ENCODE assay signal across 8 mouse cellular contexts in genomic region chr10:69964611-69965010, GRCm38 (mm10).
DNase-seq lines count a peak whose midpoint lies in the region; ATAC-seq and TF ChIP-seq lines count a peak whose summit lies in the region.

No protein-coding gene starts in this region.

- no peak for TF ChIP-seq EP300 in lung, postnatal 0 days (IDR thresholded peaks at IDR 0.05)

- DNase-seq in cerebellum, adult 9-10 months = peak; percentile 68
- no peak for DNase-seq in cerebellum, adult 11-12 months
- DNase-seq in left cerebral cortex, adult 2 months (ENCODE audit: extremely low spot score in 1 of 2, low spot score in 2 of 2) = peak in 1 of 2 experiments; percentile 51
- DNase-seq in left cerebral cortex, postnatal 4 days = no peak
- no peak for DNase-seq in Patski (ENCODE audit: low read depth, low spot score)
- peak; percentile 65 for DNase-seq in embryonic facial prominence, embryonic 14.5 days (ENCODE audit: low spot score)
- peak; percentile 75 for DNase-seq in lung, postnatal 0 days (ENCODE audit: low spot score)
- no peak for DNase-seq in urinary bladder, adult 2 months (ENCODE audit: low spot score)

- no peaks in the 10 kb centered on the region for H3K9me3 ChIP-seq in embryonic facial prominence, embryonic 14.5 days (ENCODE audit: control insufficient read depth, low read length)
- H3K9me3 ChIP-seq in lung, postnatal 0 days (ENCODE audit: low read length) = no peaks in the 10 kb centered on the region

- WGBS in embryonic facial prominence, embryonic 14.5 days = 5% methylated on average over 5 of the region's 5 CpGs
- WGBS in lung, postnatal 0 days = 5% methylated on average over 5 of the region's 5 CpGs

- no peak overlapping the region; the same call in 1 of the 2 replicates for H3K4me2 ChIP-seq in embryonic facial prominence, embryonic 14.5 days (ENCODE audit: low read depth, low read length)
- no peak overlapping the region for H3K4me2 ChIP-seq in lung, postnatal 0 days (replicated peaks; ENCODE audit: low read depth, low read length)

- H3K4me1 ChIP-seq in embryonic facial prominence, embryonic 14.5 days (ENCODE audit: control insufficient read depth, insufficient read depth, low read length) = no peaks in the 10 kb centered on the region
- H3K4me1 ChIP-seq in lung, postnatal 0 days (ENCODE audit: insufficient read depth, low read depth, low read length) = no peaks in the 10 kb centered on the region

- POLR2A ChIA-PET in Patski (lab: Charles Lee) = interaction anchor here (1.1 kb wide), 1 partner anchor 94 kb away, joined by 3 read pairs; no protein-coding TSS in a partner anchor

- H3K4me3 ChIP-seq in left cerebral cortex, adult 2 months = no peak overlapping the region
- no peak overlapping the region for H3K4me3 ChIP-seq in embryonic facial prominence, embryonic 14.5 days (ENCODE audit: low read depth, low read length)
- H3K4me3 ChIP-seq in lung, postnatal 0 days (ENCODE audit: low read depth, low read length) = no peak overlapping the region

- intact Hi-C loops in left cerebral cortex, adult 2 months (cut with DNase I) = loop anchor here (1.0 to 5.0 kb wide), 4 partner anchors 62 to 512 kb away; no protein-coding TSS in a partner anchor
- intact Hi-C loops in left cerebral cortex, postnatal 4 days (cut with DNase I) = loop anchor here (5.0 to 10.0 kb wide), 2 partner anchors 92 to 520 kb away; no protein-coding TSS in a partner anchor

- H3K36me3 ChIP-seq in embryonic facial prominence, embryonic 14.5 days (ENCODE audit: control insufficient read depth, insufficient read depth, low read length) = 0 out of 2 replicates have a peak, but pooled peaks cover 5% of the 10 kb centered on the region
- no peaks in the 10 kb centered on the region for H3K36me3 ChIP-seq in lung, postnatal 0 days (ENCODE audit: insufficient read depth, low read length)

- in situ Hi-C loops in Patski (cut with MboI; ENCODE audit: low pct_unique_long_range_greater_than_20kb) = loop anchor here (5.0 to 10.0 kb wide), 3 partner anchors 47 to 300 kb away; no protein-coding TSS in a partner anchor

- H3K27ac ChIP-seq in left cerebral cortex, adult 2 months = peak overlapping the region; percentile 67
- H3K27ac ChIP-seq in embryonic facial prominence, embryonic 14.5 days (replicated peaks; ENCODE audit: low read depth, low read length) = no peak overlapping the region
- no peak overlapping the region for H3K27ac ChIP-seq in lung, postnatal 0 days (ENCODE audit: low read length)

- TF ChIP-seq CTCF in left cerebral cortex, adult 2 months (IDR thresholded peaks at IDR 0.05) = peak; percentile 87
- TF ChIP-seq CTCF in Patski (IDR thresholded peaks at IDR 0.05) = peak; percentile 72
- TF ChIP-seq CTCF in lung, postnatal 0 days (IDR thresholded peaks at IDR 0.05) = peak; percentile 84

- no peaks in the 10 kb centered on the region for H3K27me3 ChIP-seq in Patski
- H3K27me3 ChIP-seq in embryonic facial prominence, embryonic 14.5 days (replicated peaks; ENCODE audit: control insufficient read depth, insufficient read depth, low read length) = no peaks in the 10 kb centered on the region
- no peaks in the 10 kb centered on the region for H3K27me3 ChIP-seq in lung, postnatal 0 days (replicated peaks; ENCODE audit: insufficient read depth, low read length)

- CTCF ChIA-PET in Patski (lab: Charles Lee) = interaction anchor here (0.8 to 2.6 kb wide), 17 partner anchors 10 to 310 kb away, joined by 3 to 17 read pairs (median 4); no protein-coding TSS in a partner anchor

- no peak for ATAC-seq in Patski
- no peak for ATAC-seq in embryonic facial prominence, embryonic 14.5 days (ENCODE audit: low read depth)
- ATAC-seq in lung, postnatal 0 days = no peak

- no peak overlapping the region for H3K9ac ChIP-seq in embryonic facial prominence, embryonic 14.5 days (ENCODE audit: low read depth, low read length)
- H3K9ac ChIP-seq in lung, postnatal 0 days (replicated peaks; ENCODE audit: low read depth) = no peak overlapping the region

Comparison
In these comparisons a context has a peak if more than half of its experiments do, and no peak if none do; other contexts are left out.
1. DNase-seq: peak in cerebellum, adult 9-10 months (single experiment), embryonic facial prominence, embryonic 14.5 days (single experiment) and lung, postnatal 0 days (single experiment); none in cerebellum, adult 11-12 months (single experiment), left cerebral cortex, postnatal 4 days (single experiment), Patski (single experiment) and urinary bladder, adult 2 months (single experiment).
2. Peak in every context shown above with its lines, with median percentiles within 50 percentile points of each other: CTCF ChIP-seq.